Mouse (Mus musculus) forebrain, embryonic 12.5 days (tissue): ENCODE results near the gene Cerkl. TPM values are rescaled to one million over a fixed set of nuclear protein-coding genes. Genes with fewer than 3 reads are reported as not detected.
A peak's percentile ranks its signal among the peaks of the same experiment; 100 is the strongest.

ENCODE experiments used
- ATAC-seq: fragments of 200-750 bp; cut with Nextera tagmentation; 2 replicates; pipeline ENCODE4 v1.8.0; 2017; ENCODE audit warnings: moderate TSS enrichment; ENCODE audit not compliant: low FRiP score
- H3K27ac ChIP-seq: fragments of 300-500 bp; sonication (generic); 2 replicates; pipeline ENCODE4 v1.5.1; 2016; ENCODE audit warnings: mild to moderate bottlenecking
- H3K27me3 ChIP-seq: fragments of 300-500 bp; sonication (generic); 2 replicates; pipeline ENCODE4 v1.6.1; 2016; ENCODE audit warnings: mild to moderate bottlenecking
- H3K36me3 ChIP-seq: fragments of 300-500 bp; sonication (generic); replicated peaks from 2 replicates; pipeline ENCODE4 v1.6.1; 2016; ENCODE audit warnings: mild to moderate bottlenecking
- H3K4me1 ChIP-seq: fragments of 300-500 bp; sonication (generic); 2 replicates; pipeline ENCODE4 v1.6.1; 2016
- H3K4me2 ChIP-seq: fragments of 300-500 bp; sonication (generic); 2 replicates; pipeline ENCODE4 v1.6.1; 2016; ENCODE audit warnings: mild to moderate bottlenecking, moderate library complexity
- H3K4me3 ChIP-seq: fragments of 300-500 bp; sonication (generic); replicated peaks from 2 replicates; pipeline ENCODE4 v1.5.1; 2016; ENCODE audit warnings: mild to moderate bottlenecking
- H3K9ac ChIP-seq: fragments of 300-500 bp; sonication (generic); 2 replicates; pipeline ENCODE4 v1.6.1; 2016; ENCODE audit warnings: mild to moderate bottlenecking
- H3K9me3 ChIP-seq: fragments of 300-500 bp; sonication (generic); 2 replicates; pipeline ENCODE4 v1.6.1; 2016
- WGBS: fragments of 180-500 bp; shearing (Covaris S2); methylation state at CpG from one replicate; pipeline ENCODE4 v1.1.7; 2016; 5-methylcytosine and 5-hydroxymethylcytosine counted together
- polyA plus RNA-seq: library from polyadenylated mRNA; unstranded; fragments of >200 nt; fragmentation: Nextera tagmentation; extraction: Ambion mirVana; gene quantifications from 2 replicates; pipeline ENCODE4 v1.2.1, GENCODE M21; 2016

The Cerkl gene
- 1.5 and 2.4 TPM in 2 replicates for polyA plus RNA-seq

DNA sequence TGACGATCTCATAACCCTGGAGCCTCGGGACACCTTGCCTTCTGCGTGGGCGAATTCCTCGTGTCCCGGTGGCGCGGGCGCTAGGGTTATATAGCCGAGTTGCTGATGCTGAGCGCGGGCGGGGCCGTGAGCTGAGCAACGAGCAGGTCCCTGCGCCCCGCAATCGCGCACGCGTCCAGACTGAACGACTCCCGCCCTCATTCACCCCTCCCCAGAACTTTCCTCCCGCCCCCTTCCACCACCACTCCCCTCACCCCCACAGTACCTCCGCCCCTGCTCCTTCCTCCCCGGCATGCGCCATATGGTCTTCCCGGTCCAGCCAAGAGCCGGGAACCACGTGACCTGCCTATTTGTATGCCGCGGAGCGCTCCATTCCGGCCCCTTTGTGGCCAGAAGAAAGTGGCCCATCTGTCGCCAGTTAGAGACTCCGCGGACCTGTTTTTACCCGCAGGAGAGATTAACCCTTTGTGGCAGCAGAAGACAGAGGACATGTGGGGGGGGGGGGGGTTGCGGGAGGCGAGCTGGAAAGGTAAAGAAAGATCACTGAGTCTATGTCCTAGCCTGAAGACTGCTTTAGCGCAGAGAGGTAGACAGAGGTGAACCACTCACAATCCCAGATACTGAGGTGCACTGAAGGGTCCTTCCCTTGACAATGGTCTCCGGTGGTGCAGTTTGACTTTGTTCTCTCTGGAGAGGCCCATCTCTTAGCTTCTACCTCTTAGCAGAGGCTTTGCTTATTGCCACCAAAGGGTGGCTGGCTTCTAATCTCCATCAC, at the start of gene Cerkl, which contains the start of gene Neurod1:
TSS of gene Cerkl (minus strand) at position 211 of the 775 bp plus-strand sequence.
TSS of gene Neurod1 (minus strand) at position 177 of the 775 bp plus-strand sequence.
- under 1% methylated on average over 42 of the region's 42 CpGs for WGBS
- peaks cover 74% of the 10 kb centered on the region for H3K27me3 ChIP-seq
- H3K9ac ChIP-seq: peak within 1 kb of the TSS; percentile 60
- peak within 1 kb of the TSS; percentile 78 for H3K27ac ChIP-seq
- no peaks in the 10 kb centered on the region for H3K36me3 ChIP-seq
- peak within 1 kb of the TSS; percentile 63 for H3K4me2 ChIP-seq
- peak; percentile 91 for ATAC-seq
- H3K9me3 ChIP-seq: no peaks in the 10 kb centered on the region
- H3K4me1 ChIP-seq: peaks cover 60% of the 10 kb centered on the region
- peak within 1 kb of the TSS; percentile 42 for H3K4me3 ChIP-seq

DNA sequence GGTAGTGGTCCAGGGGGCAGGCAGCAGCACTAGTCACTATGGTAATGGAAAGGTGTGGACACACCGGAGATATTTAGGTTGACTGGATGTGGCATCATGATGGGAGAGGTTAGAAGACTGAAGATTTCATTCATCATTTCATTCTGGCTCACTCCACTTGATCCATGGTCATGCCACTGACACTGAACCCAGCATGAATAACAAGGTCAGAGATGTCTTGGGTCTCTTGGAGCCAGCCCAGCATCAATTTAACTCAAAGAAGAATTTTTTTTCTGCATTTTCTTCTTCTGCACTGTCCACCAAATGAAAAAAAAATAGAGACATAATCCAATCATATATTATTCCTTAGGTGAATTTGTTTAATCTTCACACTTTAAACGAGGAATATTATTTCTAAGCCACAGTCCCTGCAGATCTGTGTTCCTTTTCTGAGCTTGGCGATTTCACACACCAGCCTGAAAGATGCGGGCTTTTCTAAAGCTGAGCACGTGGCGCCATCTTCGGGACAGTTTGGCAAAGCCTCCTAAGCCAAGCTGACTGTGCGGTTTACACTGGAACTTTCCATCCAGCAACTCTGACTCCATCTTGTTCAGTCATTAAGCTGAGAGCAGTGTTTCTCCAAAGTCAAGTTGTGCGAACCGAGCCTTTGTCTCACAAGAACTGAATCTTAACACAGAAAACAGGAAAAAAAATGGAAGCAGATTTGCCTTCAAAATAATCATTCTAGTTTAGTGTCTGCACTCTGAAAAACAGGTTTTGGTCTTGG, 42.6 kb upstream of the Cerkl start:
- H3K4me2 ChIP-seq: no peak overlapping the region
- H3K9ac ChIP-seq: no peak overlapping the region
- H3K4me1 ChIP-seq: no peaks in the 10 kb centered on the region
- H3K9me3 ChIP-seq: no peaks in the 10 kb centered on the region
- no peak overlapping the region for H3K4me3 ChIP-seq
- no peaks in the 10 kb centered on the region for H3K36me3 ChIP-seq
- 24% methylated on average over 10 of the region's 10 CpGs for WGBS
- ATAC-seq: peak; percentile 79
- H3K27me3 ChIP-seq: peaks cover 10% of the 10 kb centered on the region; the same call in 1 of the 2 replicates
- no peak overlapping the region for H3K27ac ChIP-seq

DNA sequence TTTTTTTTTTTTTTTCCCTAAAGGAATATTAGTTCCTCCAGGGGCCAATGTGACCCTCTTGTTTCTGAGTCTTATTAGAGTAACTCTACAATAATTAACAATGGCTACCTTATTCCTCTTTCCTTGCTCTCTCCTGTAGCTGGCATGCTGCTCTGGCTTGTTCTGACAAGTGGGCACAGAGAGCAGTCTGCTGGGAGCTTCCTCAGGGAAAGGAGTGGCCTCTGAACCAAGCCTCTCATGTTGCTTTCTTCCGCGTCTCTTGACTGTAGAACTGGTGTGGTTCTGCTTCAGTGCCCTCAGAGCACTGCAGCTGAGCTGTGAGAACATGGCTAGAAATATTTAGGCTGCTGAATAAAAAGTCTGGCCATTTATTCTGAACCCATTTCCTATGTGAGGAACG, 28.5 kb upstream of the Cerkl start:
- no peak overlapping the region for H3K4me3 ChIP-seq
- ATAC-seq: no peak
- no peaks in the 10 kb centered on the region for H3K36me3 ChIP-seq
- no peaks in the 10 kb centered on the region for H3K27me3 ChIP-seq
- H3K9me3 ChIP-seq: no peaks in the 10 kb centered on the region
- no peaks in the 10 kb centered on the region for H3K4me1 ChIP-seq
- H3K27ac ChIP-seq: no peak overlapping the region
- WGBS: 61% methylated on average over 3 of the region's 3 CpGs
- no peak overlapping the region for H3K9ac ChIP-seq
- H3K4me2 ChIP-seq: no peak overlapping the region

DNA sequence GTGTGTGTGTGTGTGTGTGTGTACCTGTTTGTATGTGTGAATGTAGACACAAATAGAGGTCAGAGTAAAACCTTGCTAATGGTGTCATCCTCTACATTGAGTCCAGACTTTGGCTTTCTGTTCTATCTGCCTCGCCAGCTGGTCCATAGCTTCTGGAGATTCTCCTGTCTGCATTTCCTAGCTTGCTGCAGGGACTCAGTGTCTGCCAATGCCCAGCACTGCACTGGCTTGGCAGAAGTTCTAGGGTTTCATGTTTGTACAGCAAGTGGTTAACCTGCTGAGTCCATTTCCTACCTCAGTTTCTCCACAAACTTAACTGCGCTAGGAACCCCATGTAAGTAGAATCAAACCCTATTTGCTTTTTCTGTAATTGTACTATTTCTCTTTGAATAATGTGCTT, 25.9 kb upstream of the Cerkl start:
- WGBS: 91% methylated on average over 2 of the region's 2 CpGs
- no peak for ATAC-seq
- no peaks in the 10 kb centered on the region for H3K9me3 ChIP-seq
- H3K4me2 ChIP-seq: no peak overlapping the region
- H3K9ac ChIP-seq: no peak overlapping the region
- H3K36me3 ChIP-seq: no peaks in the 10 kb centered on the region
- H3K27me3 ChIP-seq: no peaks in the 10 kb centered on the region
- H3K4me1 ChIP-seq: no peaks in the 10 kb centered on the region
- no peak overlapping the region for H3K27ac ChIP-seq
- no peak overlapping the region for H3K4me3 ChIP-seq

DNA sequence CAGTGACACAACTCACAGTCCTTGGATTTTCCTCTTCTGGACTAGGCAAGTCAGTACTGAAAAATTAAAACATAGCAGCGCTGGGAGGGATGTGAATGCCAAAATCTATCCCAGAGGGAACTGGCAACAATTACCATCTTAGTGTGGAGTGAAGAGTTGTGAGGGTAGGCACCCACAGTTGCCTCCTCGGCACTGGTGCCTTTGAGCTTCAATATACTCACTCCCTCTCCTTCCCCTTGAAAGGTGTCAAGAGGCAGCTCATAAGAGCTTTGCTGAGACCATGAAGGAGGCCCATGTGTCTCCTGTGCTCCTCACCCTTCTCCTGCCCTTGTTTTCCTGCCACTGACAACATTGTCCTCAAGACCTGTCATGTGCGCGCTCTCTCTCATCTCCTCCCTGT, 5.8 kb upstream of the Cerkl start:
- Histone ChIP-seq H3K4me2 (no peak overlapping the region), H3K9ac (no peak overlapping the region), H3K27ac (no peak overlapping the region), H3K4me3 (no peak overlapping the region), H3K4me1 (peaks cover 32% of the 10 kb centered on the region), H3K9me3 (no peaks in the 10 kb centered on the region), H3K36me3 (no peaks in the 10 kb centered on the region), H3K27me3 (peaks cover 61% of the 10 kb centered on the region)
- 87% methylated on average over 4 of the region's 4 CpGs for WGBS
- ATAC-seq: no peak

DNA sequence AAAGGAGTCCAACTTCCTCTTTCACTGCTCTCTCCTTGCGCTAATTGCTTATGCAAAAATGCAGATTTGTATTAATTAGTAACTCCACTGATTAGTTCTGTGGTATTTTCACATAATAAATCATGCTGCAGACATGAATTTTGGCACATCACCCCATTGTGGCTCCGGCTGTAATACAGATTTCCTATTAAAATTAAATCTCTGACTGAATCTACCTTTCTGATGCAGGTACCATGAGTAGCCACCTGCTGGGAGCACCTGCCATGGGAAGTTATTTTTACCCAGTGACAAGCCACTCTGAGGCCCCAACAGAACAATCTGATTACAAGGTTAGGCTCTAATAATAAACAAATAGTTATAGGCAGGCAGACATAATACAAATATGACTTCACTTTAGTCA, 5.3 kb upstream of the Cerkl start:
- WGBS: 71% methylated on average over 2 of the region's 2 CpGs
- Histone ChIP-seq H3K27ac (no peak overlapping the region), H3K4me1 (peaks cover 37% of the 10 kb centered on the region), H3K36me3 (no peaks in the 10 kb centered on the region), H3K9ac (no peak overlapping the region), H3K4me3 (no peak overlapping the region), H3K4me2 (no peak overlapping the region), H3K27me3 (peaks cover 66% of the 10 kb centered on the region), H3K9me3 (no peaks in the 10 kb centered on the region)
- no peak for ATAC-seq

DNA sequence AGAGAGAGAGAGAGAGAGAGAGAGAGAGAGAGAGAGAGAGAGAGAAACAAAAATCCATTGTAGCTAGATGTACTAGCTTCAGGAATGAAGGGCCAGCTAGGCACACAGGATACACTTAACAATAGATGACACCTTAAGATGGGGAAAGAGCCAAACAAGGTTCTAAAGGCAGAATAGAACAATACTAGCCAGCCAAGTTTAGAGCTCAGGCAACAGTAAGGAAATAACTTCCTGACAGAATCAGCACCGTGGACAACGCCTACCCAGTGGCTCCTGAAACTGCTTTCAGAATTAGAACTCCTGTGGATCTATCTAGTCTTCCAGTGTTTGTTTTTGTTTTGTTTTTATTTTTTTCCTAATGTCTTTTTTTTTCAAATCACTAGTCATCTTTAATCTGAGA, 4.0 kb upstream of the Cerkl start:
- 2% methylated on average over 2 of the region's 2 CpGs for WGBS
- Histone ChIP-seq H3K4me2 (no peak overlapping the region), H3K9ac (no peak overlapping the region), H3K4me3 (no peak overlapping the region), H3K36me3 (no peaks in the 10 kb centered on the region), H3K27me3 (peaks cover 78% of the 10 kb centered on the region), H3K27ac (peak overlapping the region; percentile 86), H3K4me1 (peaks cover 42% of the 10 kb centered on the region), H3K9me3 (no peaks in the 10 kb centered on the region)
- no peak for ATAC-seq

DNA sequence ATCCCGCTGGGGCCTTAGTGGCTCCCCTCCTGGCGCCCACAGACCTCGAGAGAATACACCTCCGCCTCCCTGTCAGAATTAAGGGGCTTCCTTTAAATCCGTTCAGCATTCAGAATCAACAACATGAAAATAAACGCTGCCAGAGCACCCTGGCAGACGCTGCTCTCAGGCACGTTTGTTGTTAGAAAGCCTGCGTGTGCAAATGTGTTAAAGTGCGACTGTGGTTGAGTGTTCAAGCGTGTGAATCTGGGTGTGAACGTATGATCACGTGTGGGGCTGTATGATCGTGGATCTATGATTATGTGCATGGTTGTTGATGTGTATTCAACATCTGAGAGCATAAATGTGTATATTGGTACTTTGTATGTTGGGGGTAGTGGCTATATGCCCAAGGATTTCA, 3.5 kb upstream of the Cerkl start:
- WGBS: 4% methylated on average over 14 of the region's 14 CpGs
- no peaks in the 10 kb centered on the region for H3K9me3 ChIP-seq
- H3K27me3 ChIP-seq: peaks cover 82% of the 10 kb centered on the region
- H3K4me3 ChIP-seq: peak overlapping the region; percentile 19; the same call in 1 of the 2 replicates
- no peaks in the 10 kb centered on the region for H3K36me3 ChIP-seq
- H3K4me1 ChIP-seq: peaks cover 46% of the 10 kb centered on the region
- H3K27ac ChIP-seq: peak overlapping the region; percentile 86
- no peak for ATAC-seq
- H3K9ac ChIP-seq: no peak overlapping the region
- H3K4me2 ChIP-seq: peak overlapping the region; percentile 45

DNA sequence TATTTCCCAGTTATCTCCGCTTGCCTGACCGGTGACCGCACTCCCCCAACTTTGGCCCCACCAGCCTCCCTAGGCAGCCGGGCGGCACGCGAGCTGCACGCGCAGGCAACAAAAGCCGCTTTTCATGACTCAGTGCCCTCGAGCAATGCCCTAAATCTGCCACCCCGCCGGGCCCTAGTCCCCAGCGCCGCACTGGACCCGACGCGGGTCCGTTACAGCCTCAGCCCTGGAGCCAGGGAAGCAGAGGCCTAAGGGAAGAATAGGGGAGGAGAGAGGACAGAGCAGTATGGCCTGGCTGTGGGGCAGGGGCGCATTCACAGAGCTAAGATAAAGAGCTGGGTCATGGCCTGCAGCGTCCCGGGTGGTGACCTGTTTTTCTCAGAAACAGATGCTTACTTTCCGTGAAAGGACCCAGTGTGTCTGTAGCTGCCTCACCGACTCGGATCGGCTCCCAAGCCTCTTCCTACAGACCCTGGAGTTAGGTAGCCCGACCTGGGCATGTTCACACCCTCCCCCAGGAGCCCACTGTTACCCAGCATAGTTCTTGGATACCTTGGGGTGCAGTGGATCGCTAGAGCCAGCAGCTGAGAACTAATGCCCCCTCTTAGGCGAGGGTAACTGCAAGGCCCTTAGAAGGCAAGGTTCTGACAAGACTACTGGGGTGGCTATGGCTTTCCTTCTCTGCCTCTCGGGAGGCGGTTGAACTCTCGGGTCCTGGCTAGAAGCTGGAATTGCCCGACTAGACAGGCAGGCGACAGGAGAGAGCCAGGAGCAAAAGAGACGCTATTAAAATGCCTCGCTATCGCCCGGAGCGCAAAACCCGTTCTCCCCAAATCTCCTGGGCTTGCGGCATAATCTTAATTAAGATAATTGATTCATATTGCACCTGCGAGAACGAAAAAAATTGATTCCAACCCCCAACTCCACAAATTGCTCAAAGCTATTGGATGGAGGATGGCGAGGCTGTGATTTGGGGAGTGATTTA, 2.8 kb upstream of the Cerkl start:
- H3K4me1 ChIP-seq: peaks cover 53% of the 10 kb centered on the region
- WGBS: under 1% methylated on average over 44 of the region's 44 CpGs
- peak overlapping the region; percentile 19 for H3K4me3 ChIP-seq
- H3K9me3 ChIP-seq: no peaks in the 10 kb centered on the region
- peak overlapping the region; percentile 45 for H3K4me2 ChIP-seq
- H3K9ac ChIP-seq: peak overlapping the region; percentile 33; the same call in 1 of the 2 replicates
- ATAC-seq: no peak
- peak overlapping the region; percentile 86 for H3K27ac ChIP-seq
- no peaks in the 10 kb centered on the region for H3K36me3 ChIP-seq
- H3K27me3 ChIP-seq: peaks cover 88% of the 10 kb centered on the region

DNA sequence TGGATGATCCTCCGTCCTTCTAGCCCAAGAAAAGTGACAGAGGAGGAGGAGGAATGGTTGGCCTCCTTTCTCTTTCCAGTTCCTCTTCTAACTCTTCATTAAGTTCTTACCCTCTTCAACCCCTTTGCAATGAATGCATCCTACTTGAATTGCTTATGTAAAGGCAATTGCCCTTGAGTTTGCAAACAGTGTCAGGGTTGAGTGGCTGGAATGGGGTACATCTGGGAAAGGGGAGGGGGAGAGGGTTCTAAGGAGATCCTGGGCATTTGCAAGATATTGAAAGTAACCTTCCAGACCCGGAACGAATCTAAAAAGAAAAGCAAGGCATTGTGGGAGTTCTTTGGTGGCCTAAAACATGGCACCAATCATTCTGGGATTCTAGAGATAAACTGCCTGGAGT, 1.3 kb upstream of the Cerkl start:
- Histone ChIP-seq H3K27me3 (peaks cover 84% of the 10 kb centered on the region), H3K36me3 (no peaks in the 10 kb centered on the region), H3K4me2 (no peak overlapping the region), H3K4me1 (peaks cover 60% of the 10 kb centered on the region), H3K9me3 (no peaks in the 10 kb centered on the region), H3K27ac (no peak overlapping the region), H3K9ac (no peak overlapping the region), H3K4me3 (no peak overlapping the region)
- 17% methylated on average over 3 of the region's 3 CpGs for WGBS
- ATAC-seq: no peak

DNA sequence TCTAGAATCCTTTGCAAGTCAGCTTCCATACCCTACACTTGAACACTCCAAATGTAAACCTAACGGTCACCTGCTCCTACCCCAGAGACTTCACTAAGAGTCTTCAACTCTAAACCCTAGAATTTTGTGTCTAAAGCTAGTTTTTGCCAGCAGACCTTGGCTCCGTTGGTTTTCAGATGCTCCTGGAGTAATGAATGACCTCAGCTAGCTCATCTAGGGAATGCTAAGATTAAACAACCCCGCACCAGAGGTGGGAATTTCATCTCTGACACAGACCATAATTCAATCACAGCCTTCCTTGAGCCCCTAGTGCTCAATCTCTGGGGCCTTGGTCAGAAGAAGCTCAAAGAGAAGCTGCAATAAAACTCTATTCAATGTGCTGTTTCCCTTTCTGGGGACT, 849 bp upstream of the Cerkl start:
- H3K4me3 ChIP-seq: no peak overlapping the region
- peaks cover 60% of the 10 kb centered on the region for H3K4me1 ChIP-seq
- H3K27me3 ChIP-seq: peaks cover 79% of the 10 kb centered on the region
- no peaks in the 10 kb centered on the region for H3K36me3 ChIP-seq
- H3K9me3 ChIP-seq: no peaks in the 10 kb centered on the region
- no peak for ATAC-seq
- no peak overlapping the region for H3K9ac ChIP-seq
- WGBS: 57% methylated on average over 3 of the region's 3 CpGs
- peak overlapping the region; percentile 74; the same call in 1 of the 2 replicates for H3K27ac ChIP-seq
- H3K4me2 ChIP-seq: no peak overlapping the region; the same call in 1 of the 2 replicates
